Mouse (Mus musculus) hindbrain, embryonic 16.5 days (tissue): ENCODE data around the gene 1600014C23Rik. TPM values are rescaled to one million over a fixed set of nuclear protein-coding genes. Genes with fewer than 3 reads are reported as not detected.

Experiments used
- polyA plus RNA-seq: library from polyadenylated mRNA; unstranded; fragments of >200 nt; fragmentation: Nextera tagmentation; extraction: Ambion mirVana; gene quantifications from 2 replicates; pipeline ENCODE4 v1.2.1, GENCODE M21; 2015

1600014C23Rik gene
- polyA plus RNA-seq, 1 experiment from 2014 or later: 0.66 TPM

Other genes starting within 250 kb of the 1600014C23Rik start
- 20.6 and 21.7 TPM in 2 replicates for gene Aars2, start 227.0 kb downstream of the 1600014C23Rik start, polyA plus RNA-seq
- 6.1 and 6.3 TPM in 2 replicates for gene Tcte1, start 210.4 kb downstream of the 1600014C23Rik start, polyA plus RNA-seq
- gene Tmem151b, start 184.2 kb downstream of the 1600014C23Rik start, polyA plus RNA-seq: 29.3 and 31.7 TPM in 2 replicates
- gene Nfkbie, start 178.1 kb downstream of the 1600014C23Rik start, polyA plus RNA-seq: 6.1 and 6.8 TPM in 2 replicates
- gene Slc35b2, start 170.0 kb downstream of the 1600014C23Rik start, polyA plus RNA-seq: 96.2 and 101 TPM in 2 replicates
- 1,542 and 1,571 TPM in 2 replicates for gene Hsp90ab1, start 160.6 kb downstream of the 1600014C23Rik start, polyA plus RNA-seq
- 55.7 and 56.5 TPM in 2 replicates for gene Slc29a1, start 134.2 kb downstream of the 1600014C23Rik start, polyA plus RNA-seq
- 1.2 TPM in 1 of 2 replicates, not detected in the other for gene Mymx, start 131.7 kb downstream of the 1600014C23Rik start, polyA plus RNA-seq
- 0.75 and 0.79 TPM in 2 replicates for gene Capn11, start 74.5 kb downstream of the 1600014C23Rik start, polyA plus RNA-seq
- 128 and 134 TPM in 2 replicates for gene Mrpl14, start 47.5 kb downstream of the 1600014C23Rik start, polyA plus RNA-seq
- gene Tmem63b, start 46.9 kb downstream of the 1600014C23Rik start, polyA plus RNA-seq: 147 and 148 TPM in 2 replicates